Mouse (Mus musculus): ENCODE results near the gene Gimap5.

The Gimap5 gene

GRCm38 (mm10) chr6:48745959-48746889 lies at the start of gene Gimap5:
TSS of gene Gimap5 (plus strand) at chr6:48746197.
- no peak for DNase-seq (ENCODE audit: low spot score)

- DNase-seq (ENCODE audit: low spot score) = no peak
Measured at GRCm38 (mm10) chr6:48696830-48697554, 49.0 kb upstream of the Gimap5 start.

GRCm38 (mm10) chr6:48697555-48697930 lies 48.5 kb upstream of the Gimap5 start:
- no peak for DNase-seq (ENCODE audit: low spot score)

- no peak for DNase-seq (ENCODE audit: low spot score)
Measured at GRCm38 (mm10) chr6:48698066-48698856, 47.7 kb upstream of the Gimap5 start.

- DNase-seq (ENCODE audit: low spot score) = no peak
Measured at GRCm38 (mm10) chr6:48698888-48699287, 47.1 kb upstream of the Gimap5 start.

GRCm38 (mm10) chr6:48700251-48701075 lies 45.5 kb upstream of the Gimap5 start:
- DNase-seq (ENCODE audit: low spot score) = no peak

- DNase-seq (ENCODE audit: low spot score) = no peak
Measured at GRCm38 (mm10) chr6:48702146-48702545, 43.9 kb upstream of the Gimap5 start.

- DNase-seq (ENCODE audit: low spot score) = no peak
Measured at GRCm38 (mm10) chr6:48702601-48703000, 43.4 kb upstream of the Gimap5 start.

- no peak for DNase-seq (ENCODE audit: low spot score)
Measured at GRCm38 (mm10) chr6:48704146-48704545, 41.9 kb upstream of the Gimap5 start.

- DNase-seq (ENCODE audit: low spot score) = no peak
Measured at GRCm38 (mm10) chr6:48706130-48706529, 39.9 kb upstream of the Gimap5 start.

GRCm38 (mm10) chr6:48718455-48718854 lies 27.5 kb upstream of the Gimap5 start, which contains the start of the genes Gm28053 and Gimap7:
TSS of gene Gm28053 (plus strand) at chr6:48718607.
TSS of gene Gimap7 (plus strand) at chr6:48718621.
- no peak for DNase-seq (ENCODE audit: low spot score)

GRCm38 (mm10) chr6:48720326-48720725 lies 25.7 kb upstream of the Gimap5 start:
- DNase-seq (ENCODE audit: low spot score) = no peak

GRCm38 (mm10) chr6:48723468-48723867 lies 22.5 kb upstream of the Gimap5 start:
- DNase-seq (ENCODE audit: low spot score) = no peak

- no peak for DNase-seq (ENCODE audit: low spot score)
Measured at GRCm38 (mm10) chr6:48725476-48725875, 20.5 kb upstream of the Gimap5 start.

GRCm38 (mm10) chr6:48727761-48728160 lies 18.2 kb upstream of the Gimap5 start:
- DNase-seq (ENCODE audit: low spot score) = no peak

- no peak for DNase-seq (ENCODE audit: low spot score)
Measured at GRCm38 (mm10) chr6:48732864-48733304, 13.1 kb upstream of the Gimap5 start.

- no peak for DNase-seq (ENCODE audit: low spot score)
Measured at GRCm38 (mm10) chr6:48733660-48734059, 12.3 kb upstream of the Gimap5 start.

- no peak for DNase-seq (ENCODE audit: low spot score)
Measured at GRCm38 (mm10) chr6:48737053-48737452, 8.9 kb upstream of the Gimap5 start.

GRCm38 (mm10) chr6:48737688-48738087 lies 8.3 kb upstream of the Gimap5 start:
- DNase-seq (ENCODE audit: low spot score) = no peak

GRCm38 (mm10) chr6:48738961-48739779 lies 6.8 kb upstream of the Gimap5 start, which contains the start of gene Gimap1:
TSS of gene Gimap1 (plus strand) at chr6:48739054.
- no peak for DNase-seq (ENCODE audit: low spot score)
